Mouse (Mus musculus): ENCODE results near the gene Atp1b2. TPM values are rescaled to one million over a fixed set of nuclear protein-coding genes. Genes with fewer than 3 reads are reported as not detected.
A peak's percentile ranks its signal among the peaks of the same experiment; 100 is the strongest.
"Not testable (repeated sequence)": the region's sequence is repeated elsewhere in the genome, so short reads cannot be mapped to it uniquely, and the experiment has no call there.

Gene Atp1b2
- polyA plus RNA-seq, 1 experiment from 2014 or later: 31.0 TPM

- H3K9me3 ChIP-seq (replicated peaks; ENCODE audit: control insufficient read depth, low read length): no peaks in the 10 kb centered on the region
- no peak overlapping the region for H3K4me2 ChIP-seq
- H3K36me3 ChIP-seq (ENCODE audit: control insufficient read depth, insufficient read depth, low read length): no peaks in the 10 kb centered on the region
- no peak overlapping the region for H3K9ac ChIP-seq (ENCODE audit: low read depth, low read length)
- H3K4me1 ChIP-seq (ENCODE audit: control insufficient read depth, insufficient read depth, low read length): no peaks in the 10 kb centered on the region
- H3K4me3 ChIP-seq (ENCODE audit: low read depth, low read length): no peak overlapping the region
- 35% methylated on average over 6 of the region's 6 CpGs for WGBS (ENCODE audit: insufficient replicate concordance)
- no peaks in the 10 kb centered on the region for H3K27me3 ChIP-seq (ENCODE audit: control insufficient read depth, insufficient read depth, low read length)
- ATAC-seq (replicated peaks; ENCODE audit: insufficient number of reproducible peaks, low FRiP score, low TSS enrichment): no peak
- no peak overlapping the region for H3K27ac ChIP-seq (ENCODE audit: low read depth, low read length)
Observed at GRCm38 (mm10) chr11:69628286-69628685, 22.5 kb upstream of the Atp1b2 start.

- not testable (repeated sequence) for H3K27ac ChIP-seq (ENCODE audit: low read depth, low read length); H3K9ac ChIP-seq (ENCODE audit: low read depth, low read length); H3K36me3 ChIP-seq (ENCODE audit: control insufficient read depth, insufficient read depth, low read length); ATAC-seq (replicated peaks; ENCODE audit: insufficient number of reproducible peaks, low FRiP score, low TSS enrichment); H3K4me1 ChIP-seq (ENCODE audit: control insufficient read depth, insufficient read depth, low read length); H3K4me3 ChIP-seq (ENCODE audit: low read depth, low read length); H3K4me2 ChIP-seq; H3K27me3 ChIP-seq (ENCODE audit: control insufficient read depth, insufficient read depth, low read length); H3K9me3 ChIP-seq (replicated peaks; ENCODE audit: control insufficient read depth, low read length)
- 86% methylated on average over 2 of the region's 2 CpGs for WGBS (ENCODE audit: insufficient replicate concordance)
Observed at GRCm38 (mm10) chr11:69624339-69624738, 18.6 kb upstream of the Atp1b2 start.

- Histone ChIP-seq H3K9ac (ENCODE audit: low read depth, low read length) (no peak overlapping the region), H3K4me2 (no peak overlapping the region), H3K27ac (ENCODE audit: low read depth, low read length) (no peak overlapping the region), H3K9me3 (replicated peaks; ENCODE audit: control insufficient read depth, low read length) (no peaks in the 10 kb centered on the region), H3K4me1 (ENCODE audit: control insufficient read depth, insufficient read depth, low read length) (peaks cover 12% of the 10 kb centered on the region), H3K4me3 (ENCODE audit: low read depth, low read length) (no peak overlapping the region), H3K27me3 (ENCODE audit: control insufficient read depth, insufficient read depth, low read length) (no peaks in the 10 kb centered on the region), H3K36me3 (ENCODE audit: control insufficient read depth, insufficient read depth, low read length) (no peaks in the 10 kb centered on the region)
- no peak for ATAC-seq (replicated peaks; ENCODE audit: insufficient number of reproducible peaks, low FRiP score, low TSS enrichment)
- 70% methylated on average over 4 of the region's 4 CpGs for WGBS (ENCODE audit: insufficient replicate concordance)
Observed at GRCm38 (mm10) chr11:69623006-69623405, 17.3 kb upstream of the Atp1b2 start.

- Histone ChIP-seq H3K4me2 (peak overlapping the region; percentile 91), H3K36me3 (ENCODE audit: control insufficient read depth, insufficient read depth, low read length) (no peaks in the 10 kb centered on the region), H3K27me3 (ENCODE audit: control insufficient read depth, insufficient read depth, low read length) (no peaks in the 10 kb centered on the region), H3K9ac (ENCODE audit: low read depth, low read length) (peak overlapping the region; percentile 86), H3K4me1 (ENCODE audit: control insufficient read depth, insufficient read depth, low read length) (peaks cover 12% of the 10 kb centered on the region), H3K4me3 (ENCODE audit: low read depth, low read length) (peak overlapping the region; percentile 66), H3K9me3 (replicated peaks; ENCODE audit: control insufficient read depth, low read length) (no peaks in the 10 kb centered on the region), H3K27ac (ENCODE audit: low read depth, low read length) (peak overlapping the region; percentile 74)
- ATAC-seq (replicated peaks; ENCODE audit: insufficient number of reproducible peaks, low FRiP score, low TSS enrichment): no peak
- WGBS (ENCODE audit: insufficient replicate concordance): 41% methylated on average over 6 of the region's 6 CpGs
Observed at GRCm38 (mm10) chr11:69622406-69622805, 16.7 kb upstream of the Atp1b2 start.

- peak within 1 kb of the TSS; percentile 66 for H3K4me3 ChIP-seq (ENCODE audit: low read depth, low read length)
- peak within 1 kb of the TSS; percentile 86 for H3K9ac ChIP-seq (ENCODE audit: low read depth, low read length)
- 2% methylated on average over 20 of the region's 20 CpGs for WGBS (ENCODE audit: insufficient replicate concordance)
- H3K4me1 ChIP-seq (ENCODE audit: control insufficient read depth, insufficient read depth, low read length): peaks cover 12% of the 10 kb centered on the region
- H3K36me3 ChIP-seq (ENCODE audit: control insufficient read depth, insufficient read depth, low read length): no peaks in the 10 kb centered on the region
- no peak; the same call in 1 of the 2 replicates for ATAC-seq (replicated peaks; ENCODE audit: insufficient number of reproducible peaks, low FRiP score, low TSS enrichment)
- H3K27ac ChIP-seq (ENCODE audit: low read depth, low read length): peak within 1 kb of the TSS; percentile 74
- H3K9me3 ChIP-seq (replicated peaks; ENCODE audit: control insufficient read depth, low read length): no peaks in the 10 kb centered on the region
- H3K4me2 ChIP-seq: peak within 1 kb of the TSS; percentile 91
- H3K27me3 ChIP-seq (ENCODE audit: control insufficient read depth, insufficient read depth, low read length): no peaks in the 10 kb centered on the region
Observed at GRCm38 (mm10) chr11:69621571-69622268, 16.0 kb upstream of the Atp1b2 start, which contains the start of gene Sat2. Sat2 (plus strand) TSS chr11:69622024.

- Histone ChIP-seq H3K9ac (ENCODE audit: low read depth, low read length) (no peak overlapping the region), H3K4me2 (no peak overlapping the region; the same call in 1 of the 2 replicates), H3K36me3 (ENCODE audit: control insufficient read depth, insufficient read depth, low read length) (no peaks in the 10 kb centered on the region), H3K27ac (ENCODE audit: low read depth, low read length) (no peak overlapping the region), H3K4me3 (ENCODE audit: low read depth, low read length) (no peak overlapping the region), H3K4me1 (ENCODE audit: control insufficient read depth, insufficient read depth, low read length) (peaks cover 12% of the 10 kb centered on the region), H3K9me3 (replicated peaks; ENCODE audit: control insufficient read depth, low read length) (no peaks in the 10 kb centered on the region), H3K27me3 (ENCODE audit: control insufficient read depth, insufficient read depth, low read length) (no peaks in the 10 kb centered on the region)
- WGBS (ENCODE audit: insufficient replicate concordance): 62% methylated on average over 7 of the region's 7 CpGs
- ATAC-seq (replicated peaks; ENCODE audit: insufficient number of reproducible peaks, low FRiP score, low TSS enrichment): no peak
Observed at GRCm38 (mm10) chr11:69620394-69621081, 14.8 kb upstream of the Atp1b2 start.

GRCm38 (mm10) chr11:69617805-69618204 is 12.1 kb upstream of the Atp1b2 start, which contains the start of gene Shbg:
Shbg (minus strand) TSS chr11:69617905.
- 57% methylated on average over 5 of the region's 5 CpGs for WGBS (ENCODE audit: insufficient replicate concordance)
- H3K27ac ChIP-seq (ENCODE audit: low read depth, low read length): no peak within 1 kb of the TSS
- peaks cover 18% of the 10 kb centered on the region for H3K4me1 ChIP-seq (ENCODE audit: control insufficient read depth, insufficient read depth, low read length)
- H3K36me3 ChIP-seq (ENCODE audit: control insufficient read depth, insufficient read depth, low read length): no peaks in the 10 kb centered on the region
- 0 out of 2 replicates have a peak within 1 kb of the TSS, but pooled peaks have one; percentile 43 for H3K9ac ChIP-seq (ENCODE audit: low read depth, low read length)
- no peaks in the 10 kb centered on the region for H3K9me3 ChIP-seq (replicated peaks; ENCODE audit: control insufficient read depth, low read length)
- H3K4me3 ChIP-seq (ENCODE audit: low read depth, low read length): no peak within 1 kb of the TSS
- ATAC-seq (replicated peaks; ENCODE audit: insufficient number of reproducible peaks, low FRiP score, low TSS enrichment): no peak
- H3K27me3 ChIP-seq (ENCODE audit: control insufficient read depth, insufficient read depth, low read length): no peaks in the 10 kb centered on the region
- no peak within 1 kb of the TSS; the same call in 1 of the 2 replicates for H3K4me2 ChIP-seq

- no peak for ATAC-seq (replicated peaks; ENCODE audit: insufficient number of reproducible peaks, low FRiP score, low TSS enrichment)
- WGBS (ENCODE audit: insufficient replicate concordance): 40% methylated on average over 10 of the region's 10 CpGs
- no peaks in the 10 kb centered on the region for H3K36me3 ChIP-seq (ENCODE audit: control insufficient read depth, insufficient read depth, low read length)
- peaks cover 12% of the 10 kb centered on the region for H3K4me1 ChIP-seq (ENCODE audit: control insufficient read depth, insufficient read depth, low read length)
- no peaks in the 10 kb centered on the region for H3K9me3 ChIP-seq (replicated peaks; ENCODE audit: control insufficient read depth, low read length)
- H3K27me3 ChIP-seq (ENCODE audit: control insufficient read depth, insufficient read depth, low read length): no peaks in the 10 kb centered on the region
- H3K4me3 ChIP-seq (ENCODE audit: low read depth, low read length): no peak overlapping the region
- no peak overlapping the region for H3K27ac ChIP-seq (ENCODE audit: low read depth, low read length)
- no peak overlapping the region; the same call in 1 of the 2 replicates for H3K4me2 ChIP-seq
- no peak overlapping the region for H3K9ac ChIP-seq (ENCODE audit: low read depth, low read length)
Observed at GRCm38 (mm10) chr11:69616781-69617180, 11.0 kb upstream of the Atp1b2 start.
